Mouse (Mus musculus) kidney, adult 2 months (tissue): Measurements from ENCODE around the gene Arhgap6. TPM values are rescaled to one million over a fixed set of nuclear protein-coding genes. Genes with fewer than 3 reads are reported as not detected.

Source experiments
- DNase-seq: peaks from one replicate; pipeline ENCODE4 v3.0.0; 2021
- H3K27ac ChIP-seq: fragments of 200-500 bp; 2 replicates; pipeline ENCODE4 v1.5.1; 2012; ENCODE audit warnings: low read depth, low read length, control low read depth, inconsistent platforms; ENCODE audit not compliant: insufficient read depth
- H3K27me3 ChIP-seq: fragments of 200-500 bp; replicated peaks from 2 replicates; pipeline ENCODE4 v1.6.1; 2012; ENCODE audit warnings: mild to moderate bottlenecking, moderate library complexity, low read length, inconsistent platforms; ENCODE audit not compliant: control insufficient read depth, insufficient read depth
- H3K36me3 ChIP-seq: fragments of 200-500 bp; 2 replicates; pipeline ENCODE4 v1.6.1; 2012; ENCODE audit warnings: mild to moderate bottlenecking, moderate library complexity, low read length, inconsistent platforms; ENCODE audit not compliant: control insufficient read depth, insufficient read depth
- H3K4me1 ChIP-seq: fragments of 200-500 bp; 2 replicates; pipeline ENCODE4 v1.6.1; 2011; ENCODE audit warnings: low read length; ENCODE audit not compliant: control insufficient read depth, insufficient read depth
- H3K4me3 ChIP-seq: fragments of 200-500 bp; 2 replicates; pipeline ENCODE4 v1.5.1; 2011; ENCODE audit warnings: mild to moderate bottlenecking, low read depth, low read length, control low read depth; ENCODE audit not compliant: insufficient read depth
- CTCF ChIP-seq: fragments of 200-500 bp; conservative IDR thresholded peaks from 2 replicates; pipeline ENCODE4 v1.5.1; 2011; ENCODE audit warnings: low read depth, mild to moderate bottlenecking, control low read depth, low read length, moderate library complexity, mixed read lengths; ENCODE audit not compliant: insufficient read depth, insufficient read length
- POLR2A ChIP-seq: fragments of 200-500 bp; IDR thresholded peaks from one replicate; pipeline ENCODE4 v1.6.1; 2011; ENCODE audit warnings: low read depth, low read length, control low read depth
- WGBS: fragments of 180-500 bp; shearing (Covaris S2); methylation state at CpG from one replicate; pipeline ENCODE4 v1.1.7; 2018; 5-methylcytosine and 5-hydroxymethylcytosine counted together
- polyA plus RNA-seq: library from polyadenylated mRNA; depleted of rRNA; stranded (reverse); fragments of >200 nt; gene quantifications from 2 replicates; pipeline ENCODE4 v1.2.3, GENCODE M21; 2012; rRNA removed

Gene Arhgap6
- polyA plus RNA-seq, 1 experiment, result 3.9 TPM

GRCm38 (mm10) chrX:169337559-169337958, 542.7 kb downstream of the Arhgap6 start:
- no peak for DNase-seq
- H3K4me1 ChIP-seq, result no peaks in the 10 kb centered on the region
- H3K27ac ChIP-seq, result no peak overlapping the region
- no peak overlapping the region for H3K4me3 ChIP-seq
- no peaks in the 10 kb centered on the region for H3K36me3 ChIP-seq
- TF ChIP-seq POLR2A (no peak), CTCF (no peak)
- H3K27me3 ChIP-seq, result no peaks in the 10 kb centered on the region

- TF ChIP-seq POLR2A (no peak), CTCF (no peak)
- Histone ChIP-seq H3K27me3 (no peaks in the 10 kb centered on the region), H3K4me1 (no peaks in the 10 kb centered on the region), H3K4me3 (no peak overlapping the region), H3K36me3 (no peaks in the 10 kb centered on the region), H3K27ac (no peak overlapping the region)
- DNase-seq, result no peak
- 87% methylated on average over 3 of the region's 3 CpGs for WGBS
Observed at GRCm38 (mm10) chrX:169338213-169338612, 543.3 kb downstream of the Arhgap6 start.

Other genes starting within 250 kb of the Arhgap6 start
- 0.25 and 0.31 TPM in 2 replicates for gene Frmpd4, start 217.9 kb upstream of the Arhgap6 start, polyA plus RNA-seq
- gene Msl3, start 121.2 kb upstream of the Arhgap6 start, polyA plus RNA-seq, result 18.3 and 20.0 TPM in 2 replicates